Mouse (Mus musculus): ENCODE data around the gene Creb5.

Gene Creb5

GRCm38 (mm10) chr6:53477501-53477900 lies 190.4 kb downstream of the Creb5 start:
- in situ Hi-C loops (cut with MboI, MseI), result no loop called here

- in situ Hi-C loops (cut with MboI, MseI), result no loop called here
These were observed 203.8 kb downstream of the Creb5 start for GRCm38 (mm10) chr6:53490917-53491316.

GRCm38 (mm10) chr6:53491331-53491730 lies 204.3 kb downstream of the Creb5 start:
- in situ Hi-C loops (cut with MboI, MseI), result no loop called here

GRCm38 (mm10) chr6:53493864-53494263 lies 206.8 kb downstream of the Creb5 start:
- in situ Hi-C loops (cut with MboI, MseI), result no loop called here

GRCm38 (mm10) chr6:53495667-53496066 lies 208.6 kb downstream of the Creb5 start:
- in situ Hi-C loops (cut with MboI, MseI), result no loop called here

- in situ Hi-C loops (cut with MboI, MseI), result no loop called here
These were observed 209.3 kb downstream of the Creb5 start for GRCm38 (mm10) chr6:53496325-53496753.

- in situ Hi-C loops (cut with MboI, MseI), result no loop called here
These were observed 210.9 kb downstream of the Creb5 start for GRCm38 (mm10) chr6:53497904-53498536.

GRCm38 (mm10) chr6:53499621-53500295 lies 212.7 kb downstream of the Creb5 start:
- in situ Hi-C loops (cut with MboI, MseI), result loop anchor here in 1 of 2 experiments (10.0 kb wide), 1 partner anchor 615 kb away; no protein-coding TSS in a partner anchor

- in situ Hi-C loops (cut with MboI, MseI), result loop anchor here in 1 of 2 experiments (10.0 kb wide), 1 partner anchor 616 kb away; no protein-coding TSS in a partner anchor
These were observed 214.2 kb downstream of the Creb5 start for GRCm38 (mm10) chr6:53501236-53501635.

- in situ Hi-C loops (cut with MboI, MseI), result loop anchor here in 1 of 2 experiments (10.0 kb wide), 1 partner anchor 622 kb away; no protein-coding TSS in a partner anchor
These were observed 220.0 kb downstream of the Creb5 start for GRCm38 (mm10) chr6:53506947-53507564.

GRCm38 (mm10) chr6:53508847-53509494 lies 221.9 kb downstream of the Creb5 start:
- in situ Hi-C loops (cut with MboI, MseI), result loop anchor here in 1 of 2 experiments (10.0 kb wide), 1 partner anchor 624 kb away; no protein-coding TSS in a partner anchor

- in situ Hi-C loops (cut with MboI, MseI), result no loop called here
These were observed 222.9 kb downstream of the Creb5 start for GRCm38 (mm10) chr6:53510005-53510404.

- in situ Hi-C loops (cut with MboI, MseI), result no loop called here
These were observed 225.2 kb downstream of the Creb5 start for GRCm38 (mm10) chr6:53512226-53512625.

GRCm38 (mm10) chr6:53513380-53513779 lies 226.3 kb downstream of the Creb5 start:
- in situ Hi-C loops (cut with MboI, MseI), result no loop called here

- in situ Hi-C loops (cut with MboI, MseI), result no loop called here
These were observed 227.8 kb downstream of the Creb5 start for GRCm38 (mm10) chr6:53514862-53515261.

- in situ Hi-C loops (cut with MboI, MseI), result no loop called here
These were observed 228.5 kb downstream of the Creb5 start for GRCm38 (mm10) chr6:53515611-53516010.

GRCm38 (mm10) chr6:53517371-53517945 lies 230.4 kb downstream of the Creb5 start:
- in situ Hi-C loops (cut with MboI, MseI), result no loop called here

GRCm38 (mm10) chr6:53523743-53524497 lies 236.8 kb downstream of the Creb5 start:
- in situ Hi-C loops (cut with MboI, MseI), result no loop called here

- in situ Hi-C loops (cut with MboI, MseI), result no loop called here
These were observed 239.4 kb downstream of the Creb5 start for GRCm38 (mm10) chr6:53526460-53526859.

GRCm38 (mm10) chr6:53530742-53531141 lies 243.7 kb downstream of the Creb5 start:
- in situ Hi-C loops (cut with MboI, MseI), result no loop called here

- in situ Hi-C loops (cut with MboI, MseI), result no loop called here
These were observed 244.4 kb downstream of the Creb5 start for GRCm38 (mm10) chr6:53531461-53531860.

All from T-helper 17 cell (primary cell).